Mouse (Mus musculus) liver, embryonic 14.5 days (tissue): Measurements from ENCODE around the gene Sufu.

Source experiments
- CTCF ChIP-seq: IDR thresholded peaks from 2 replicates; pipeline ENCODE4 v1.5.1; 2016; ENCODE audit warnings: antibody characterized with exemption, low read depth, control low read depth
- EP300 ChIP-seq: IDR thresholded peaks from 2 replicates; pipeline ENCODE4 v1.6.1; 2016; ENCODE audit warnings: antibody characterized with exemption, low read depth

- TF ChIP-seq CTCF (no peak), EP300 (no peak)
Observed at GRCm38 (mm10) chr19:46426488-46426887, 29.8 kb downstream of the Sufu start.
